Mouse (Mus musculus) regulatory T cell (primary cell): Measurements from ENCODE around the gene Nxnl1.
"Not testable (repeated sequence)": the region's sequence is repeated elsewhere in the genome, so short reads cannot be mapped to it uniquely, and the experiment has no call there.

Experiments used
- in situ Hi-C: fragments of 300-600 bp; cut with MboI, MseI; formaldehyde crosslinking; loops from one replicate; pipeline ENCODE4 v1.15.1; 2025; ENCODE audit warnings: high pct_unique_total_duplicates

The Nxnl1 gene

DNA sequence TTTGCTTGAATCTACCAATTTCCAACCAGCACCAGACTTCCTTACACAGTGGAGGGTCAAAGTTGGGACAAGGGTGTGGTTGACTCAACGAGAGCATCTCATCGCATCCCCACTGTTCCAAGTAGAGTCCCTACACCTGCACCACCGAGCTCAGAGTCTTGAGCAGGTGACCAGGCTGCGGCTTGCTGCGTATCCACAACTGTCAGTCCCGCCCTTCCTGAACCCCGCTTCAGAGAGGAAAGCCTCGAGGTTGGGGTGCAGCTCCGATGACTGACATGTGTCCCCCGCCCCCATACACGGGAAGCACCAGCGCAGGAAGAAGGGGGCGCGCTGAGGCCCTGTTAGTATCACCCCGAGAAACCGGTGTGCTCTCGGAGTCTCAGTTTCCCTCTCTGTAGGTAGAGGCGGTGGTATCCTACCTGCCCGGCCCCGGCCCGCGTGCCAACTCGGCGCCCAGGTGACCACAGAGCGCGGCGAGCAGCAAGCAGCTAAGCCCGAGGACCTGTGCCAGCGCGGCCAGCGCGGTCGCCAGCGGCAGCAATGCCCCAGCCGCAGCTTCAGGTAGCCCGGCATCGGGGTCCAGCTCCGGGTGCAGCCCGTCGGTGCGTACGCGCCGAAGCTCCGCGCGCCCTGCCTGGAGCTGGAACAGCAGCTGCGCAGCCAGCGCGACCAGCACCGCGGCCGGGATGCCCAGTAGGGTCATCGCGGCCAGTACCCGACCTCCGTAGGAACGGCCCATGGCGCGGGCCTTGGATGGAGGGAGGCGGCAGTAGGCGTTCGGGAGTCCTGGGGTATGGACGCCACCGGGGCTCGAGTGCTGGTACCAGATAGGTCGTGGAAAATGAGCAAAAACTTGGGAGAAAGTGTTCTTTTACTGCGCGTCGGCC is 8.1 kb downstream of the Nxnl1 start, which contains the start of gene Tmem221:
Gene Tmem221, minus strand, starts transcription at position 801 of the 887 bp plus-strand sequence.
- in situ Hi-C loops, result no loop called here

DNA sequence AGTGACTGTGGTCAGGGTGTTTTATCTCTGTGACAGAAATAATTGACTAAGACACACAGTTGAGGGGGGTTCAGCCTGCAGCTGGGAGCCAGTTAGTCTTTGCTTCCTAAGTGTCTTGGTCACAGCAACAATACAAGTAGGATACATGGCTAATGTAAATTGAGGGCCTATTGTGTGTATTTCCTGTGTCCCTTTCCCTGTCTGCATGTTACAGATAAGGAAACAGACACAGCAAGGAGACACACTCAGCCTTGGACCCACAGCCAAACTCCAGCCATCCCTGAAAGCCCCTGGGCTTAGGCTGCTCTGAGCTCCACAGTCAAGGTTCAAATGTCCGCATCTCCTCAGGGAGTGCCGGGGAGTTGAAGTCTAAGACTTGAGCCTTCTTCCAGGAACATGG is 11.8 kb downstream of the Nxnl1 start:
- in situ Hi-C loops, result no loop called here

DNA sequence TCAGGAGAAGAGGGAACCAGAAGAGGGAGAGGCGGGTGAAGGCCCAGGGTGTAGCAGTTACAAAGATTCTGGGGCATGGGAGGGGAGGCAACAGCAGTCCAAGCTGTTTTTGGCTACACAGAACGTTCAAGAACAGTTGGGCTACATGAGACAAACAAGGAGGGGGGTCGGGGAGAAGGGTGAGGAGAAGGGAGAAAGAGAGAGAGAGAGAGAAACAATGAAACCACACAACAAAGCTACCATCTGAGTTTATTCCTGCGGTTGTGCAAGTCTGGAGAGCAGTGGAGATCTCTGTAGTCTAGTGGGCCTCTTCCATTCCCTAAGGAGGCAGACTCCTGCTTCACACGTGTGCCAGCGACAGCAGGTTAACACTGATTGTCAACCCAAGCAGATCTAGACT is 12.4 kb downstream of the Nxnl1 start:
- in situ Hi-C loops, result no loop called here

GRCm38 (mm10) chr8:71552770-71553169 is 13.6 kb downstream of the Nxnl1 start:
- in situ Hi-C loops, result no loop called here

GRCm38 (mm10) chr8:71550754-71551153 is 15.6 kb downstream of the Nxnl1 start:
- in situ Hi-C loops, result no loop called here

GRCm38 (mm10) chr8:71547590-71547989 is 18.8 kb downstream of the Nxnl1 start:
- in situ Hi-C loops, result no loop called here

DNA sequence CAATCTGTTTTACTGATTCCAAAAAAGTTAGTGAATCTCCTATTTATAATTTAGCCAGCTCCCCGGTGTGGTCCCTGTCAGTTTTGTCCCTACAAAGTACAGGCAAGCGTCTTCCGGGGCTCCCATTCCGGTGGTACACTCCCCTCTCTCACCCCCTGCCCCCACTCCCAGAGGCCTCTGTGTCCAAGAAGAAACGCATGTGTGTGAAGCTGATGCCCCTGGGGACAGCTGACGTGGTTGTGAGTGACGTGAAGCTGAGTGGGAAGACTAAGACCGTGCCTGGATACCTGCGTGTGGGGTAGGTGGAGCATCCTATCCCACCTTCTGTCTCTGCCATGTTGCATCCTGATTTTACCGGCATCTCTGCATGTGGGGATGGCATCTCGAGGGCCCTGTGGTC is 21.3 kb downstream of the Nxnl1 start:
- in situ Hi-C loops, result no loop called here

DNA sequence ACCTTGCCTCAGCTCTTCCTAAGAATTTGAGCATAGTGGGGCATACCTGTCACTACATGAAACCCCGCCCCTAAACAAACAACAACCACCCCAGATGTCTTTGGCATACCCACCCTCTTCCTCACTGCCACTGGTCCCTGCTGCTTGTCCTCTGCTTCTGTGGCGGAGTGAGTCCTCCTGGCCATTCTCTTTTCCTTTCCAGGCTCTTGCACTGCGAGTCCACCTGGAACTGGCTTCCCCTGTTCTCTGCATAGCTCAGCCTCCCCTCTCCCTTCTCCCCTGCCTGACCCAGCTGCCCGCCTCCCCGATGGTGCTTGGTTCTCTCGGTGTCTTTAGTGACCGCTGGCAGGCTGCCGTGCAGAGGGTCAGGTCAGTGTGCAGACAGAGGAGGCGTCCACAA is 22.6 kb downstream of the Nxnl1 start:
- in situ Hi-C loops, result no loop called here

GRCm38 (mm10) chr8:71542632-71543343 is 23.6 kb downstream of the Nxnl1 start, which contains the start of gene Mvb12a:
TSS of gene Mvb12a (plus strand) at chr8:71542922.
- in situ Hi-C loops, result no loop called here

- in situ Hi-C loops, result no loop called here
Observed at GRCm38 (mm10) chr8:71537028-71537867, 29.2 kb downstream of the Nxnl1 start, which contains the start of gene Bst2. TSS of gene Bst2 (minus strand) at chr8:71537456.

DNA sequence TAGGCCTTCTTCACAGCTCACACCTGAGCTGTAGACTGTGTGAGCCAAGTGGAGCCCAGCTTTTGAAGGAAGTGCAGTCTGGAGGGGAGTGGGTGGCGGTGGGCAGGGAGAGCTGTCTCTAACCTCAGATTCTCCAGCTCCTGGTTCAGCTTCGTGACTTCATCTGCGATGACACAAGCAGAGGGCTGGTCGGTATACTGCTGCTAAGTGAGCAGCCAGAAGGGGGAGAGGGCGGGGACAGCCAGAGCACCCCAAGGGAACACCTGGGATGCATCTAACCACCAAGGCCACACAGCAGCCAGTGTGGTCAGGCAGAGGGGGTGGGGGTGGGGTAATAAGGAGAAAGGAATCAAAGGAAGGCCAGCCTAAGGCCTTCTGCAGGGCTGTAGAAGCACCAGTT is 30.7 kb downstream of the Nxnl1 start:
- in situ Hi-C loops, result no loop called here

DNA sequence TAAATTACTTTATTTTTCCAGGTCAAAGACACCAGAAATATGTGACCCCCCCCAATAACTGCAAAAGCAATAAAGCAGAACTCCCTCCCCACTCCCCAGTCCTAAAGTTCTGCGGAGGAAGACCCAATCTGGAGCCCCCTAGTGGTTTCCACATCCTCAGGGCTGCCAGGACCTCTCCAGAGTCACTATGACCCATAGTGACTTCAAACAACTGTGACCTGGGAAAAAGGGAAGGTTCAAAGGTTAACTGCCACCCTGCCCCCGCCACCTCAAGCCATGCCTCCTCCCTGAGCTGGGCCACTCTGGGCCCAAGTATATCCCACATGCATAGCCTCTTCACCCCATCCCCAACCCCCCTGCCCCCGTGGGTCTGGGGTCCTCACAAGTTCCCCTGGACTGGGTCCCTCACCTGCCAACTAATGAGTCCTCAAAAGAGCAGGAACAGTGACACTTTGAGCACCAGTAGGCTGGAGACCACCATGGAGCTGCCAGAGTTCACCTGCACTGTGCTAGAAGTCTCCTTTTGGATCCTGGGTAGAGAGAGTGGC is 32.1 kb downstream of the Nxnl1 start:
- in situ Hi-C loops, result no loop called here

DNA sequence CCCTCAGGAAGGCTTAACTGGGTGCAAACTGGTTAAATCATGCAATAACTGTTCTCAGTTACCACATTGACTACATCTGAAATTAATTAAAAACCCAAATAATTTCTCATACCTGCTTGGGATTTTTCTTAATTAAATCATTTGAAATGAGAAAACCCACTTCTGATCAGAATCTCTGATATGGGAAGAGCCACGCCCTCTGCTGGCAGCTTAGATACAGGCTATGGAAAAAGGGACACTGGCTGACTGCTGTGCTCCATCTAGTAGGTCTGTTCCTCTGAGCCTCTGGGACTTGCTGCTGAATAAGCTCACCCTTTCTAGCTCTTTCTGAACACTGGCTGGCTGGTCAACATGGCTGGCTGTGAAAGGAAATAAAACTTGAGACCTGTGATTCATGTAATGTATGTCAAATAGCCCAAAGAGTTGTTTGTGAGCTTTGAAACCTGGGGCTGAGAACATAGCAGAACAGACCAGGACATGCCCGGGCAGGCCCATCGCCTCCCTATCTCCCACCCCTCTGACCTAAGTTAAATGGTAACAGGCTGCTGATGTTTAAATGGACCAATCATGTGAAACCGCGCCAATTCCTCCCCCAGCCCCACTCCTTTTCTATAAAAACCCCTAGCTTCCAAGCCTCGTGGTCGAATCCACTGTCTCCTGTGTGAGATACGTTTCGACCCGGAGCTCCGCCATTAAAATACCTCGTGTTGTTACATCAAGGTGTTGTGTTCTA is 35.5 kb downstream of the Nxnl1 start:
- in situ Hi-C loops, result not testable (repeated sequence)

GRCm38 (mm10) chr8:71528362-71529073 is 37.9 kb downstream of the Nxnl1 start:
- in situ Hi-C loops, result no loop called here

GRCm38 (mm10) chr8:71527162-71527870 is 39.1 kb downstream of the Nxnl1 start:
- in situ Hi-C loops, result no loop called here

GRCm38 (mm10) chr8:71526272-71526671 is 40.1 kb downstream of the Nxnl1 start:
- in situ Hi-C loops, result no loop called here

DNA sequence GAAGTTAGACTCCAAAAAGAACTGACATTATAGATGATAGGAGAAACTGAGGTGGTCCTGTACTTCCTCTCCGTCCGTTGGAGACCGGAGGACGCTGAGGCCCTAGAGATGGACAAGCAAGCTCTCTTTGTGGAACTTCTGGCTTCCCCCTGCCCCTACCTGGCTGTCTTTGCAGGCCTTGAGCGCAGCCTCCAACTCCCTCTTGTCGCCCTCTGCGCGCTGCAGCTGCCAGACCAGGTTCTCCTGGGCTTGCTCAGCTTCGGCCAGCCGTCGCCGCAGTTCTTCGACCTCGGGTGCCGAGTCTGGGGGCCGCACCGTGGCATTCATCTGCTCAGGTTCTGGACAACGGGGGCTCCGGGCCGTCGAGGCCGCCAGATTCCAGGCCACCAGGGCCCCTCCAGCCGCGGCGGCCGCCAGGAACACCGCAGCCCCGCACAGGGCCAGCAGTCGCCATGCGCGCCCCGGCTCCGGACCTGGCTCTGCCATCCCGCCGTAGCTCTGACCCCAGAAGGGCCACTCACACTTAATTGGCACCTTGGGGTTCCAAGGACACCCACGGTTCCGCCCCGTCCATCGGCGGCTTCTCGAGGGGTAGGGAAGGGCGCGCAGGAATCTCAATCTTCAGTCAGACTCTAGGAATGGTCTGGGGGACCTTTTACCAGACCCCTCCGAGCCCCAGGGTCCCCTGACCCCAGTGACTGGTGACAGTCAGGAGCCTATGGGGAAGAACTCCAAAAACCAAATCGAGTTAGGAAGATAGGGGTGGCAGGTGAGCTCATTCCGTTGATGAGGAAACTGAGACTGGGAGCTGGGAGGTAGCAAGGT is 41.0 kb downstream of the Nxnl1 start, which contains the start of gene Ccdc194:
Gene Ccdc194, minus strand, starts transcription at position 486 of the 825 bp plus-strand sequence.
- in situ Hi-C loops, result no loop called here

- in situ Hi-C loops, result loop anchor here (5.0 kb wide), 1 partner anchor 74 kb away; no protein-coding TSS in a partner anchor
Observed at GRCm38 (mm10) chr8:71521634-71522033, 44.8 kb downstream of the Nxnl1 start.
